Mouse (Mus musculus) G1E (cell line): ENCODE results near the gene Bcl2l1.

Experiments
- CTCF ChIP-seq: IDR thresholded peaks from 2 replicates; pipeline ENCODE4 v1.5.1; 2012; ENCODE audit warnings: low read depth, low read length, inconsistent platforms, mixed read lengths
- GATA2 ChIP-seq: IDR thresholded peaks from 2 replicates; pipeline ENCODE4 v1.6.1; 2012; ENCODE audit warnings: low read depth, low read length, inconsistent platforms, borderline replicate concordance
- POLR2AphosphoS5 ChIP-seq: IDR thresholded peaks from 2 replicates; pipeline ENCODE4 v1.6.1; 2012; ENCODE audit warnings: low read depth, low read length, inconsistent platforms; ENCODE audit not compliant: insufficient replicate concordance

- no peak for TF ChIP-seq CTCF
- TF ChIP-seq POLR2AphosphoS5: no peak
- no peak for TF ChIP-seq GATA2
Measured at GRCm38 (mm10) chr2:152736748-152737147, 94.8 kb downstream of the Bcl2l1 start.
